Mouse (Mus musculus) left cerebral cortex, postnatal 25 days (tissue): ENCODE data around the gene Olfr1087. TPM values are rescaled to one million over a fixed set of nuclear protein-coding genes. Genes with fewer than 3 reads are reported as not detected.
"Not testable (repeated sequence)": the region's sequence is repeated elsewhere in the genome, so short reads cannot be mapped to it uniquely, and the experiment has no call there.

Experiments
- DNase-seq, 2 experiments: peaks; one replicate each; pipeline ENCODE4 v3.0.0; 2022; ENCODE audit warnings: low spot score in 2 of 2, mixed read lengths in 1 of 2
- intact Hi-C: fragments of 180-260 bp; cut with DNase I; formaldehyde crosslinking; loops from one replicate; pipeline ENCODE4 v1.15.1; 2025
- total RNA-seq, 2 experiments: library from RNA; stranded (reverse); gene quantifications; 2 replicates each; pipeline ENCODE4 v1.2.3; 2021

The Olfr1087 gene
- not detected for total RNA-seq

- intact Hi-C loops = no loop called here
- DNase-seq = no peak
These were observed at the start of gene Olfr1087 for GRCm38 (mm10) chr2:86698295-86698694. Gene Olfr1087, minus strand, starts transcription at chr2:86698395.

- intact Hi-C loops = no loop called here
- DNase-seq = no peak
These were observed 35.4 kb upstream of the Olfr1087 start, which contains the start of gene Olfr1089 for GRCm38 (mm10) chr2:86733601-86734000. Gene Olfr1089, minus strand, starts transcription at chr2:86733701.

DNA sequence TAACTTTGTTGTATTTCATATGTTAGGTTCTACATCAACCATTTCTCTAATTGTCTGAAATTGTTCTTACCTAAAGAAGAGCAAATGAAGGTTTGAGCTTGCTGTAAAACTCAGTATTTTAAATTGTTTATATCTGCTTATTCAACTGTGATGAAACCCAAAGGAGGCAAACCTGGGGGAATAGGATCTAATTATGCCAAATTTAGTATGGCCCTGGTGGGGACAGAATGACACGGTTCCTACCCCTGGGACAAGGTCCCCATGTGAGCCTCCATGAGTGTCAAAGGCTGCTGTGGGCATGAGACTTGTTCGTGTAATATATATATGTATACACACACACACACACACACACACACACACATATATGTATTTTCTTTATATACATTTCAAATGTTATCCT, 18.2 kb downstream of the Olfr1087 start, which contains the start of gene Olfr1086:
Gene Olfr1086, minus strand, starts transcription at position 101 of the 400 bp plus-strand sequence.
- intact Hi-C loops = no loop called here
- DNase-seq = no peak

GRCm38 (mm10) chr2:86661919-86662318, 36.3 kb downstream of the Olfr1087 start, which contains the start of gene Olfr1085:
Gene Olfr1085, minus strand, starts transcription at chr2:86662019.
- intact Hi-C loops = no loop called here

GRCm38 (mm10) chr2:86639625-86640024, 58.6 kb downstream of the Olfr1087 start, which contains the start of gene Olfr1084:
Gene Olfr1084, minus strand, starts transcription at chr2:86639725.
- intact Hi-C loops, DNase-seq: not testable (repeated sequence)

More at GRCm38 (mm10) chr2:86661919-86662318, 36.3 kb downstream of the Olfr1087 start, which contains the start of gene Olfr1085:
- DNase-seq = no peak

Other genes with a start within 250 kb of the Olfr1087 start
- gene Olfr1065, start 247.8 kb downstream of the Olfr1087 start, total RNA-seq = not detected
- not detected for gene Olfr1066, start 242.1 kb downstream of the Olfr1087 start, total RNA-seq
- not detected for gene Olfr228, start 211.0 kb downstream of the Olfr1087 start, total RNA-seq
- not detected for gene Olfr1076, start 189.9 kb downstream of the Olfr1087 start, total RNA-seq
- gene Olfr1079, start 155.9 kb downstream of the Olfr1087 start, total RNA-seq = not detected
- not detected for gene Olfr1080, start 140.2 kb downstream of the Olfr1087 start, total RNA-seq
- not detected for gene Olfr1082, start 99.4 kb downstream of the Olfr1087 start, total RNA-seq
- not detected for gene Olfr1084, start 58.7 kb downstream of the Olfr1087 start, total RNA-seq
- not detected for gene Olfr1085, start 36.4 kb downstream of the Olfr1087 start, total RNA-seq
- gene Olfr1086, start 18.3 kb downstream of the Olfr1087 start, total RNA-seq = not detected
- not detected for gene Olfr1089, start 35.3 kb upstream of the Olfr1087 start, total RNA-seq
- gene Olfr1090, start 60.6 kb upstream of the Olfr1087 start, total RNA-seq = not detected
- not detected for gene Olfr1093, start 84.1 kb upstream of the Olfr1087 start, total RNA-seq
- not detected for gene Olfr141, start 111.6 kb upstream of the Olfr1087 start, total RNA-seq
- not detected for gene Olfr1094, start 126.3 kb upstream of the Olfr1087 start, total RNA-seq
- not detected for gene Olfr1095, start 153.3 kb upstream of the Olfr1087 start, total RNA-seq
- not detected for gene Gm13723, start 176.4 kb upstream of the Olfr1087 start, total RNA-seq
- gene Olfr1097, start 193.8 kb upstream of the Olfr1087 start, total RNA-seq = not detected
- not detected for gene Olfr1098, start 226.2 kb upstream of the Olfr1087 start, total RNA-seq